ENCODE assay signal across 7 mouse cellular contexts in the genomic region with DNA sequence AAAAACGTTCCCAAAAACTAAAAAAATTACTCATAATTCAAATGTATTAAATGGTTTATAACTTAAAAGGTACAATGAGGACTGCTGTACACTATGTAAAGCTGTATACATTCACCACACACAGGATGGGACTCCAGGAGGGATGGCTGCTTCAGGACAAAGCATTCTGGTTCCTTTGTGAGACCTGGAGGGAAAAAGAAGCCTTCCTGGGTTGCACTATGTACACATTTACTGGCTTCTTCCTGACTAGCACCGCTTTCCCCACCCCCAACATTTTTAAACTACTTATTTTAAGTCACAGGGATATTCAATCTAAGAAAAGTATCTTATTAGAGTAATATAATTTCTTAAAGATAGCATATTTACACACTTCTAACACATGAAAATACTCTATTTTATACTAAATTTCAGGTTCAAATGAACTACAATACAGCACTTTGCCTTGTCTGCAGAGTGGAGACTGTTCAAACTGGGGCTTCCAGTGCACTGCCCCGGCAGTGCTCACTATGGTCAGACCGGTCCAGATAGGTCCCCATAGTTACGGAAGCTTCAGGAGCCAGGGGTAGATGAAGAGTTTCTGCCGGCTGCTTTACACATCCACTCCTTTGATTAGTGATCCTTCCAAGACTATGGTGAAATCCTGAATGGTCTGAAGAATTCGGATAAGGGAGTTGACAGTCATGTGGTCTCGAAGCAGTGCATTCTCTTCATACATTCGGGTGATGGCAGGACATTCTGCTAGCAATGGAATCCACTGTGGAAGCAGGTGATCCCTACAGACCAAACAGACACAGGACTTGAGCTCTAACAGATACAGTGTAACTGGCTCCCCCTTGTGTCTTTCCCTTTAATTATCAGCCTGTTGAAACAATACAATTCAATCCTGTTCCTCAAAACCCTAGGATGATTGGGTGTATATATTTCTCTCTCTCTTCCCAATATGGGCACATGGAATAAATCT. TPM values are rescaled to one million over a fixed set of nuclear protein-coding genes. Genes with fewer than 3 reads are reported as not detected.
DNase-seq lines count a peak whose midpoint lies in the region; ATAC-seq and TF ChIP-seq lines count a peak whose summit lies in the region.

No protein-coding gene starts in this region.

- H3K4me3 ChIP-seq in neural tube, embryonic 12.5 days: no peak overlapping the region
- H3K4me3 ChIP-seq in hindbrain, postnatal 0 days (ENCODE audit: low read length): no peak overlapping the region
- H3K4me3 ChIP-seq in midbrain, embryonic 12.5 days: no peak overlapping the region

- H3K4me1 ChIP-seq in neural tube, embryonic 12.5 days: peaks cover 10% of the 10 kb centered on the region
- H3K4me1 ChIP-seq in hindbrain, postnatal 0 days (ENCODE audit: insufficient read depth, low read length): no peaks in the 10 kb centered on the region
- peaks cover 24% of the 10 kb centered on the region for H3K4me1 ChIP-seq in midbrain, embryonic 12.5 days

- no peak overlapping the region for H3K9ac ChIP-seq in neural tube, embryonic 12.5 days
- H3K9ac ChIP-seq in hindbrain, postnatal 0 days (replicated peaks; ENCODE audit: low read length): no peak overlapping the region
- H3K9ac ChIP-seq in midbrain, embryonic 12.5 days (replicated peaks): no peak overlapping the region

- no peaks in the 10 kb centered on the region for H3K9me3 ChIP-seq in neural tube, embryonic 12.5 days
- H3K9me3 ChIP-seq in hindbrain, postnatal 0 days (ENCODE audit: low read length): no peaks in the 10 kb centered on the region
- H3K9me3 ChIP-seq in midbrain, embryonic 12.5 days: no peaks in the 10 kb centered on the region

- ATAC-seq in neural tube, embryonic 12.5 days (ENCODE audit: low FRiP score, low read depth): peak; percentile 67
- ATAC-seq in hindbrain, postnatal 0 days: peak; percentile 83
- peak; percentile 53 for ATAC-seq in midbrain, embryonic 12.5 days (ENCODE audit: low FRiP score, low read depth)

- no peak for DNase-seq in neural tube, embryonic 10.5 days (ENCODE audit: extremely low spot score, low spot score)
- DNase-seq in embryo, embryonic 11 days: peak; percentile 74
- DNase-seq in hindbrain, postnatal 0 days (ENCODE audit: low spot score): peak; percentile 73
- no peak for DNase-seq in urinary bladder, postnatal 36 days (ENCODE audit: low spot score in 2 of 2)
- no peak for DNase-seq in adrenal gland, postnatal 14 days

- WGBS in neural tube, embryonic 12.5 days: 19% methylated on average over 9 of the region's 9 CpGs
- 18% methylated on average over 9 of the region's 9 CpGs for WGBS in hindbrain, postnatal 0 days
- 6% methylated on average over 9 of the region's 9 CpGs for WGBS in midbrain, embryonic 12.5 days

- no peaks in the 10 kb centered on the region for H3K27me3 ChIP-seq in neural tube, embryonic 12.5 days (replicated peaks)
- H3K27me3 ChIP-seq in hindbrain, postnatal 0 days (ENCODE audit: insufficient read depth, low read length): no peaks in the 10 kb centered on the region
- H3K27me3 ChIP-seq in midbrain, embryonic 12.5 days: no peaks in the 10 kb centered on the region

- H3K4me2 ChIP-seq in neural tube, embryonic 12.5 days (replicated peaks): no peak overlapping the region
- no peak overlapping the region for H3K4me2 ChIP-seq in hindbrain, postnatal 0 days (ENCODE audit: low read depth, low read length)
- peak overlapping the region; percentile 11; the same call in 1 of the 2 replicates for H3K4me2 ChIP-seq in midbrain, embryonic 12.5 days (replicated peaks)

- H3K36me3 ChIP-seq in neural tube, embryonic 12.5 days: peaks cover 31% of the 10 kb centered on the region
- H3K36me3 ChIP-seq in hindbrain, postnatal 0 days (ENCODE audit: insufficient read depth, low read length): peaks cover 28% of the 10 kb centered on the region; the same call in 1 of the 2 replicates
- peaks cover 33% of the 10 kb centered on the region for H3K36me3 ChIP-seq in midbrain, embryonic 12.5 days

- H3K27ac ChIP-seq in neural tube, embryonic 12.5 days: no peak overlapping the region
- no peak overlapping the region for H3K27ac ChIP-seq in hindbrain, postnatal 0 days
- peak overlapping the region; percentile 66 for H3K27ac ChIP-seq in midbrain, embryonic 12.5 days (replicated peaks)

- peak; percentile 64 for TF ChIP-seq CTCF in hindbrain, postnatal 0 days (IDR thresholded peaks at IDR 0.05; ENCODE audit: low read depth)

RNA-seq across cellular contexts. Expression of a gene that starts 47.1 kb away (rescaled TPM):
- 169 and 174 TPM in 2 replicates for polyA plus RNA-seq in neural tube, embryonic 12.5 days (2016; fragmentation: Nextera tagmentation; extraction: Ambion mirVana)
- total RNA-seq in hindbrain, postnatal 0 days (2014; rRNA removed): 19.1 and 25.9 TPM in 2 replicates
- 19.2 and 23.0 TPM in 2 replicates for polyA plus RNA-seq in hindbrain, postnatal 0 days (2015; fragmentation: Nextera tagmentation; extraction: Ambion mirVana)
- 210 and 223 TPM in 2 replicates for polyA plus RNA-seq in midbrain, embryonic 12.5 days (2016; fragmentation: Nextera tagmentation; extraction: Ambion mirVana)
- total RNA-seq in adrenal gland, postnatal 14 days (2021): 25.6 and 34.7 TPM in 2 replicates

Comparison
In these comparisons a context has a peak if more than half of its experiments do, and no peak if none do; other contexts are left out.
1. DNase-seq: peak in embryo, embryonic 11 days (single experiment) and hindbrain, postnatal 0 days (single experiment); none in neural tube, embryonic 10.5 days (single experiment), urinary bladder, postnatal 36 days (0 of 2) and adrenal gland, postnatal 14 days (single experiment).
2. Peak in every context shown above with its lines, with median percentiles within 50 percentile points of each other: ATAC-seq.